Mouse (Mus musculus) ES-Bruce4 (cell line): ENCODE results near the gene Nol4l. TPM values are rescaled to one million over a fixed set of nuclear protein-coding genes. Genes with fewer than 3 reads are reported as not detected.

Experiments
- H3K27ac ChIP-seq: 2 replicates; pipeline ENCODE4 v1.5.1; 2012; ENCODE audit warnings: low read length, inconsistent platforms; ENCODE audit not compliant: insufficient read depth
- H3K27me3 ChIP-seq: 2 replicates; pipeline ENCODE4 v1.6.1; 2012; ENCODE audit warnings: mild to moderate bottlenecking, low read length, inconsistent platforms; ENCODE audit not compliant: control insufficient read depth, poor library complexity, insufficient read depth, severe bottlenecking
- H3K36me3 ChIP-seq: 2 replicates; pipeline ENCODE4 v1.6.1; 2012; ENCODE audit warnings: inconsistent platforms, mild to moderate bottlenecking, low read length, moderate library complexity; ENCODE audit not compliant: control insufficient read depth, poor library complexity, insufficient read depth, severe bottlenecking
- H3K4me1 ChIP-seq: one replicate; pipeline ENCODE4 v1.8.1; 2011; ENCODE audit warnings: low read length; ENCODE audit not compliant: control insufficient read depth, insufficient read depth
- H3K4me3 ChIP-seq: 2 replicates; pipeline ENCODE4 v1.5.1; 2011; ENCODE audit warnings: low read depth, mild to moderate bottlenecking, low read length
- H3K9ac ChIP-seq: 2 replicates; pipeline ENCODE4 v1.6.1; 2012; ENCODE audit warnings: low read depth, mild to moderate bottlenecking, inconsistent platforms; ENCODE audit not compliant: poor library complexity, severe bottlenecking
- H3K9me3 ChIP-seq: replicated peaks from 2 replicates; pipeline ENCODE4 v1.6.1; 2012; ENCODE audit warnings: mild to moderate bottlenecking, low read length, inconsistent platforms; ENCODE audit not compliant: control insufficient read depth, poor library complexity, insufficient read depth, severe bottlenecking
- CTCF ChIP-seq: IDR thresholded peaks from one replicate; pipeline ENCODE4 v1.8.1; 2011; ENCODE audit warnings: low read depth, low read length
- EP300 ChIP-seq: IDR thresholded peaks from 2 replicates; pipeline ENCODE4 v1.6.1; 2011; ENCODE audit warnings: low read depth, low read length; ENCODE audit not compliant: insufficient read depth
- POLR2A ChIP-seq: IDR thresholded peaks from one replicate; pipeline ENCODE4 v1.8.1; 2011; ENCODE audit warnings: low read length; ENCODE audit not compliant: insufficient read depth
- polyA plus RNA-seq: library from polyadenylated mRNA; stranded (reverse); fragments of >200 nt; gene quantifications from 2 replicates; pipeline ENCODE4 v1.2.4, GENCODE M21; 2011; ENCODE audit warnings: low read depth; ENCODE audit not compliant: missing spikeins, insufficient read depth, insufficient read length

Nol4l gene
- polyA plus RNA-seq, 1 experiment, result 11.5 TPM

GRCm38 (mm10) chr2:153446017-153446408 is 83.8 kb downstream of the Nol4l start:
- H3K36me3 ChIP-seq, result no peaks in the 10 kb centered on the region
- H3K27me3 ChIP-seq, result no peaks in the 10 kb centered on the region
- TF ChIP-seq POLR2A (no peak), CTCF (no peak), EP300 (no peak)
- H3K27ac ChIP-seq, result no peak overlapping the region
- H3K4me1 ChIP-seq, result peaks cover 9% of the 10 kb centered on the region
- H3K9ac ChIP-seq, result peak overlapping the region; percentile 65
- no peaks in the 10 kb centered on the region for H3K9me3 ChIP-seq
- no peak overlapping the region for H3K4me3 ChIP-seq

- Histone ChIP-seq H3K36me3 (no peaks in the 10 kb centered on the region), H3K4me1 (peaks cover 9% of the 10 kb centered on the region), H3K9me3 (no peaks in the 10 kb centered on the region), H3K9ac (peak overlapping the region; percentile 65), H3K27ac (no peak overlapping the region), H3K27me3 (no peaks in the 10 kb centered on the region), H3K4me3 (peak overlapping the region; percentile 65)
- no peak for TF ChIP-seq EP300
Measured at GRCm38 (mm10) chr2:153445137-153446016, 84.4 kb downstream of the Nol4l start.

GRCm38 (mm10) chr2:153444254-153445136 is 85.3 kb downstream of the Nol4l start:
- H3K4me1 ChIP-seq, result peaks cover 9% of the 10 kb centered on the region
- H3K27ac ChIP-seq, result no peak overlapping the region
- H3K9me3 ChIP-seq, result no peaks in the 10 kb centered on the region
- no peaks in the 10 kb centered on the region for H3K36me3 ChIP-seq
- H3K4me3 ChIP-seq, result peak overlapping the region; percentile 65
- TF ChIP-seq POLR2A (no peak), EP300 (no peak), CTCF (no peak)
- H3K9ac ChIP-seq, result peak overlapping the region; percentile 65
- no peaks in the 10 kb centered on the region for H3K27me3 ChIP-seq

- TF ChIP-seq EP300, result no peak
- TF ChIP-seq POLR2A, result no peak
- TF ChIP-seq CTCF, result no peak
- Histone ChIP-seq H3K9ac (peak overlapping the region; percentile 65), H3K4me3 (peak overlapping the region; percentile 56), H3K4me1 (peaks cover 9% of the 10 kb centered on the region), H3K36me3 (no peaks in the 10 kb centered on the region), H3K27me3 (no peaks in the 10 kb centered on the region), H3K9me3 (no peaks in the 10 kb centered on the region), H3K27ac (no peak overlapping the region)
Measured at GRCm38 (mm10) chr2:153443434-153444240, 86.1 kb downstream of the Nol4l start.

GRCm38 (mm10) chr2:153442720-153443119 is 87.1 kb downstream of the Nol4l start:
- Histone ChIP-seq H3K27me3 (no peaks in the 10 kb centered on the region), H3K4me3 (no peak overlapping the region), H3K27ac (no peak overlapping the region), H3K9me3 (no peaks in the 10 kb centered on the region), H3K4me1 (peaks cover 9% of the 10 kb centered on the region), H3K9ac (no peak overlapping the region), H3K36me3 (no peaks in the 10 kb centered on the region)
- TF ChIP-seq CTCF (no peak), EP300 (no peak), POLR2A (no peak)
